Mouse (Mus musculus): ENCODE measurements around the gene Lmbr1l.

GRCm38 (mm10) chr15:98917091-98917490 is 940 bp downstream of the Lmbr1l start:
- no peak for TF ChIP-seq POLR2A (IDR thresholded peaks at IDR 0.05; ENCODE audit: borderline replicate concordance, low read depth, low read length)
- no peak for TF ChIP-seq CTCF (IDR thresholded peaks at IDR 0.05; ENCODE audit: low read depth, low read length)
